In the genomic region with DNA sequence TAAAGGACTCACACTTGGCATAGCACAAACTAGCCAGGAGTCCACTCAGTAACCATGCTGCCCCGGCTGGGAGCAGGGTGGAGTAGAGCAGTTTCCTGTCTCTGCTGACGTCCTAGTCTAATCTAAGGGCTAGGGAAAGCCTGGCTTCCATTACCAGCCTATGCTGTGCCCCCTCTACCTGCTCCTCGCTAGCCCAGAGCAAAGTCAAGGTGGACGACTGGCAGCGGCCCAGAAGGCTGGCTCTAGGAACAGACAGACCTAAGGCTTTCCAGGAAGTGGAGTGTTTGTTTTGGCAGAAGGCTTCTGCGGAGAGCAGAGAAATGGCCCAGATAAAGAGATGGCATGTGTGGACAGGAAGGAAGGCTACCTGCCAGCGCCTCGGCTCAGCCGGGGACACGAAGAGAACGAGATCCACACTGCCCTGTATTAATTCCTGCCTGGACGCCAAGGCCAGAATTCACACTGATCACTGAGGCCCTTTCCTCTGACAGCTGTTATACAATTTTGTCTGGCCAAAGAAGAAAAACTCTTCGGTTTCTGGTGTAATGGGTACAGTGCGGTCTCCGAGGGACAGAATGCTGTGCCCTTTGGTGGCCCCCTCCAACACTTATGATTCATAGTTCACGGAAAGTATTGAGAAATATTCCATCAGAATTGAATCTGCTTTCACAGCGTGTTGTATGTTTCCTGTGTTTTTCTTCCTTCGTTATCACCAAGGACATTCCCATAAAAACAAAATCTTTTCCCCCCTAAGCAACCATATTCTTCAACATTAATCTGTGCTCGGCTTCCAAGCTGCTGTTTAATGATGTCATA, we compare ENCODE assay signal across 8 mouse cellular contexts.
DNase-seq lines count a peak whose midpoint lies in the region; ATAC-seq lines count a peak whose summit lies in the region.

No protein-coding gene starts in this region.

- no peak overlapping the region for H3K4me3 ChIP-seq in midbrain, embryonic 11.5 days (ENCODE audit: low read depth, low read length)
- H3K4me3 ChIP-seq in midbrain, embryonic 10.5 days = no peak overlapping the region
- no peak overlapping the region for H3K4me3 ChIP-seq in heart, embryonic 15.5 days

- peak; percentile 64 for DNase-seq in midbrain, embryonic 11.5 days (ENCODE audit: low spot score, missing footprints)
- DNase-seq in midbrain, embryonic 10.5 days (ENCODE audit: low spot score) = no peak
- DNase-seq in kidney, postnatal 4 days = peak; percentile 54 to 63
- no peak for DNase-seq in left cerebral cortex, adult 8-10 months (ENCODE audit: low spot score in 2 of 2)
- DNase-seq in embryo, embryonic 10.5 days (ENCODE audit: low spot score) = no peak

- ATAC-seq in midbrain, embryonic 11.5 days (ENCODE audit: low FRiP score) = no peak
- 0 out of 2 replicates have a peak, but pooled peaks have one; percentile 23 for ATAC-seq in common myeloid progenitor, adult 5-6 weeks (replicated peaks; ENCODE audit: low read depth, poor library complexity, severe bottlenecking)
- 0 out of 2 replicates have a peak, but pooled peaks have one; percentile 51 for ATAC-seq in heart, embryonic 15.5 days (replicated peaks; ENCODE audit: insufficient number of reproducible peaks, insufficient read depth, low FRiP score, low read depth)
- peak; percentile 34; the same call in 1 of the 2 replicates for ATAC-seq in neutrophil, adult 5-6 weeks (ENCODE audit: extremely low read depth, insufficient number of reproducible peaks, low FRiP score, poor library complexity, severe bottlenecking)

- no peaks in the 10 kb centered on the region for H3K27me3 ChIP-seq in midbrain, embryonic 11.5 days (ENCODE audit: control insufficient read depth, insufficient read depth, low read length)
- H3K27me3 ChIP-seq in midbrain, embryonic 10.5 days (ENCODE audit: low read depth, poor library complexity, severe bottlenecking) = no peaks in the 10 kb centered on the region
- no peaks in the 10 kb centered on the region for H3K27me3 ChIP-seq in heart, embryonic 15.5 days

- H3K27ac ChIP-seq in midbrain, embryonic 11.5 days (ENCODE audit: low read depth, low read length) = no peak overlapping the region
- H3K27ac ChIP-seq in midbrain, embryonic 10.5 days (replicated peaks) = no peak overlapping the region
- H3K27ac ChIP-seq in heart, embryonic 15.5 days = peak overlapping the region; percentile 72

- no peaks in the 10 kb centered on the region for H3K36me3 ChIP-seq in midbrain, embryonic 11.5 days (ENCODE audit: control insufficient read depth, insufficient read depth, low read length)
- H3K36me3 ChIP-seq in midbrain, embryonic 10.5 days = 0 out of 2 replicates have a peak, but pooled peaks cover 4% of the 10 kb centered on the region
- peaks cover 5% of the 10 kb centered on the region; the same call in 1 of the 2 replicates for H3K36me3 ChIP-seq in heart, embryonic 15.5 days

- WGBS in midbrain, embryonic 11.5 days = 79% methylated on average over 19 of the region's 19 CpGs
- 83% methylated on average over 19 of the region's 19 CpGs for WGBS in midbrain, embryonic 10.5 days
- 27% methylated on average over 19 of the region's 19 CpGs for WGBS in heart, embryonic 15.5 days

- H3K4me2 ChIP-seq in midbrain, embryonic 11.5 days = no peak overlapping the region
- peak overlapping the region; percentile 9; the same call in 1 of the 2 replicates for H3K4me2 ChIP-seq in heart, embryonic 15.5 days

- peaks cover 5% of the 10 kb centered on the region; the same call in 1 of the 2 replicates for H3K4me1 ChIP-seq in midbrain, embryonic 11.5 days (ENCODE audit: control insufficient read depth, insufficient read depth, low read length)
- H3K4me1 ChIP-seq in midbrain, embryonic 10.5 days = peaks cover 33% of the 10 kb centered on the region
- peaks cover 42% of the 10 kb centered on the region for H3K4me1 ChIP-seq in heart, embryonic 15.5 days (replicated peaks)

- no peak overlapping the region for H3K9ac ChIP-seq in midbrain, embryonic 11.5 days (ENCODE audit: low read length)
- H3K9ac ChIP-seq in heart, embryonic 15.5 days = no peak overlapping the region

- no peaks in the 10 kb centered on the region for H3K9me3 ChIP-seq in midbrain, embryonic 11.5 days (ENCODE audit: control insufficient read depth, low read length)
- no peaks in the 10 kb centered on the region for H3K9me3 ChIP-seq in midbrain, embryonic 10.5 days (replicated peaks)
- no peaks in the 10 kb centered on the region for H3K9me3 ChIP-seq in heart, embryonic 15.5 days (replicated peaks)

Comparison
In these comparisons a context has a peak if more than half of its experiments do, and no peak if none do; other contexts are left out.
1. DNase-seq: peak in midbrain, embryonic 11.5 days (single experiment) and kidney, postnatal 4 days (2 of 2); none in midbrain, embryonic 10.5 days (single experiment), left cerebral cortex, adult 8-10 months (0 of 2) and embryo, embryonic 10.5 days (single experiment).